Mouse (Mus musculus) ES-E14 (cell line): ENCODE results near the gene Dscam. TPM values are rescaled to one million over a fixed set of nuclear protein-coding genes. Genes with fewer than 3 reads are reported as not detected.

Source experiments
- DNase-seq: peaks from one replicate; pipeline ENCODE4 v3.0.0-alpha.2; 2013; ENCODE audit warnings: low read depth, low spot score
- H3K27ac ChIP-seq: 2 replicates; pipeline ENCODE4 v1.5.1; 2012; ENCODE audit warnings: low read depth, mild to moderate bottlenecking, low read length, moderate library complexity, mixed read lengths; ENCODE audit not compliant: poor library complexity, insufficient read depth, severe bottlenecking
- H3K36me3 ChIP-seq: 2 replicates; pipeline ENCODE4 v1.6.1; 2012; ENCODE audit warnings: mild to moderate bottlenecking, low read length, moderate library complexity, mixed read lengths; ENCODE audit not compliant: control insufficient read depth, poor library complexity, insufficient read depth, severe bottlenecking
- H3K4me1 ChIP-seq, 2 experiments: fragments of 150-350 bp in 1 of 2; sonication (generic) in 1 of 2; 2 replicates each; pipeline ENCODE4 v1.6.1; 2012; ENCODE audit warnings: low read length in 2 of 2, mild to moderate bottlenecking in 1 of 2, mixed read lengths in 1 of 2; ENCODE audit not compliant: control insufficient read depth in 2 of 2, insufficient read depth in 2 of 2, poor library complexity in 1 of 2
- H3K4me3 ChIP-seq, 2 experiments: fragments of 150-350 bp in 1 of 2; sonication (generic) in 1 of 2; 2 replicates each; pipeline ENCODE4 v1.5.1; 2012; ENCODE audit warnings: low read length in 2 of 2, low read depth in 1 of 2, mild to moderate bottlenecking in 1 of 2, mixed read lengths in 1 of 2; ENCODE audit not compliant: insufficient read depth in 1 of 2, poor library complexity in 1 of 2, severe bottlenecking in 1 of 2
- H3K9ac ChIP-seq: 2 replicates; pipeline ENCODE4 v1.6.1; 2012; ENCODE audit warnings: low read depth, mild to moderate bottlenecking, low read length, mixed read lengths; ENCODE audit not compliant: poor library complexity, insufficient read depth, severe bottlenecking
- H3K9me3 ChIP-seq: fragments of 150-350 bp; sonication (generic); 2 replicates; pipeline ENCODE4 v1.6.1; 2012; ENCODE audit warnings: low read depth, mild to moderate bottlenecking, low read length; ENCODE audit not compliant: control insufficient read depth, insufficient read depth
- CHD2 ChIP-seq: IDR thresholded peaks from 2 replicates; pipeline ENCODE4 v1.6.1; 2014; ENCODE audit warnings: mild to moderate bottlenecking, low read depth, low read length, inconsistent platforms
- HCFC1 ChIP-seq: IDR thresholded peaks from 2 replicates; pipeline ENCODE4 v1.6.1; 2012; ENCODE audit warnings: low read length, inconsistent platforms, borderline replicate concordance; ENCODE audit not compliant: insufficient read depth
- MAFK ChIP-seq: IDR thresholded peaks from 2 replicates; pipeline ENCODE4 v1.6.1; 2014; ENCODE audit warnings: mild to moderate bottlenecking, low read depth, low read length, inconsistent platforms; ENCODE audit not compliant: insufficient read depth
- ZC3H11A ChIP-seq: IDR thresholded peaks from 2 replicates; pipeline ENCODE4 v1.6.1; 2012; ENCODE audit warnings: low read depth, mild to moderate bottlenecking, inconsistent platforms, low read length, borderline replicate concordance
- ZNF384 ChIP-seq: IDR thresholded peaks from 2 replicates; pipeline ENCODE4 v1.6.1; 2012; ENCODE audit warnings: low read depth, low read length, inconsistent platforms
- in situ Hi-C, 2 experiments: fragments of 600-800 bp; cut with MboI; formaldehyde crosslinking; loops; one replicate each; pipeline ENCODE4 v1.15.1; 2025; ENCODE audit warnings: low sequenced_read_pairs in 2 of 2, inconsistent platforms in 1 of 2; ENCODE audit not compliant: unreplicated experiment in 2 of 2
- total RNA-seq: library from RNA; depleted of rRNA; stranded (reverse); fragments of 300-350 nt; gene quantifications from 2 replicates; pipeline ENCODE4 v1.2.3, GENCODE M21; 2012

Dscam gene
- total RNA-seq, 1 experiment: 0.04 TPM

DNA sequence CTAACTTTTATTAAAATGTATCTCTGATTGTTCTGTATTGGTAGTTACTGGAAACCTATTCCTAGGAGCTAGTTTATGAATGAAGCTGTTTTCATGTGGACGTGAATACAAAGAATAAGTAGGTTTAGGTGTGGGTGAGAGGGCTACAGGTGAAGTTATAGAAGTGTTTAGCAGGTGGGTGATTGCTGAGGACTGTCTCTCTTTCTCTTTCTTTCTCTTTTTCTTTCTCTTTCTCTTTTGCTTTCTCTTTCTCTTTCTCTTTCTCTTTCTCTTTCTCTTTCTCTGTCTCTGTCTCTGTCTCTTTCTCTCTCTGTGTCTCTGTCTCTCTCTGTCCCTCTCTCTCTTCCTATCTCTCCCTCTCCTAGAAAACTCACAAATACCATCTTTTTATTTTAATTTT, 20.1 kb upstream of the Dscam start:
- in situ Hi-C loops: no loop called here
- no peak overlapping the region for H3K9ac ChIP-seq
- no peaks in the 10 kb centered on the region for H3K4me1 ChIP-seq
- H3K4me3 ChIP-seq: no peak overlapping the region
- H3K36me3 ChIP-seq: no peaks in the 10 kb centered on the region
- H3K9me3 ChIP-seq: no peaks in the 10 kb centered on the region
- no peak overlapping the region for H3K27ac ChIP-seq
- DNase-seq: no peak
- TF ChIP-seq HCFC1 (no peak), CHD2 (no peak), ZC3H11A (no peak), ZNF384 (no peak), MAFK (no peak)

DNA sequence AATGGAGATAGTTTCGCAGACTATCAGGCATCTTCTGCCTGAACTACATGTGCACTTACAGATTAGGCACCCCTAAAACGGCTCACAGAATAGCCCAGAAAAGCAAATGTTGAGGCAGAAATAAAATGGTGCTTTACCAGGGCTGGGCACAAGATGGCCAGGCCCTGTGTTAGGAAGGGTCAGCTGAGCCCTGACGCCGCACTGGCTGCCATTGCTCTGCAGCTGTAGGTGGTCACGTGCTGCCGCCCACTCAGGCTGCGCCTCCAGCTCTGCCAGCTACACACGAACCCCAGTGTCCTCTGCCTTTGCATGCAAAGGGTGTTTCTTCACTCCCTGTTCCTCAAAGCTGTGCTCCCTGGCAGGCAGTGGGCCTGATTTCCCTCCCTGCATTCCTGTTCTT, 948 bp upstream of the Dscam start:
- no peak overlapping the region for H3K27ac ChIP-seq
- no peaks in the 10 kb centered on the region; a peak in 1 of 4 replicates for H3K4me1 ChIP-seq
- TF ChIP-seq CHD2 (no peak), ZC3H11A (no peak), MAFK (no peak), HCFC1 (no peak), ZNF384 (no peak)
- no peak overlapping the region for H3K4me3 ChIP-seq
- no peak for DNase-seq
- H3K36me3 ChIP-seq: no peaks in the 10 kb centered on the region
- H3K9me3 ChIP-seq: no peaks in the 10 kb centered on the region
- H3K9ac ChIP-seq: no peak overlapping the region
- in situ Hi-C loops: no loop called here

GRCm38 (mm10) chr16:97169901-97170512, 545 bp downstream of the Dscam start:
- Histone ChIP-seq H3K9me3 (no peaks in the 10 kb centered on the region), H3K27ac (no peak overlapping the region), H3K36me3 (no peaks in the 10 kb centered on the region), H3K9ac (peak overlapping the region; percentile 54), H3K4me3 (peak overlapping the region; percentile 61 to 71), H3K4me1 (peaks cover 0 to 8% of the 10 kb centered on the region in 2 experiments; a peak in 1 of 4 replicates)
- in situ Hi-C loops: no loop called here
- TF ChIP-seq MAFK (no peak), ZC3H11A (no peak), ZNF384 (no peak), CHD2 (no peak), HCFC1 (no peak)
- peak; percentile 8 for DNase-seq

- H3K4me1 ChIP-seq: peaks cover 0 to 10% of the 10 kb centered on the region in 2 experiments; a peak in 1 of 4 replicates
- H3K4me3 ChIP-seq: no peak overlapping the region
- no peak for DNase-seq
- no peaks in the 10 kb centered on the region for H3K36me3 ChIP-seq
- TF ChIP-seq ZNF384 (no peak), CHD2 (no peak), MAFK (no peak), HCFC1 (no peak), ZC3H11A (no peak)
- in situ Hi-C loops: no loop called here
- H3K9ac ChIP-seq: no peak overlapping the region
- H3K9me3 ChIP-seq: no peaks in the 10 kb centered on the region
- H3K27ac ChIP-seq: no peak overlapping the region
These were observed 1.9 kb downstream of the Dscam start for GRCm38 (mm10) chr16:97168614-97169013.

- Histone ChIP-seq H3K4me3 (no peak overlapping the region), H3K4me1 (peaks cover 0 to 10% of the 10 kb centered on the region in 2 experiments; a peak in 1 of 4 replicates), H3K36me3 (no peaks in the 10 kb centered on the region), H3K9me3 (no peaks in the 10 kb centered on the region), H3K9ac (no peak overlapping the region), H3K27ac (no peak overlapping the region)
- in situ Hi-C loops: no loop called here
- DNase-seq: no peak
- no peak for TF ChIP-seq ZC3H11A
- no peak for TF ChIP-seq CHD2
- no peak for TF ChIP-seq MAFK
- no peak for TF ChIP-seq ZNF384
- TF ChIP-seq HCFC1: no peak
These were observed 2.5 kb downstream of the Dscam start for GRCm38 (mm10) chr16:97168030-97168429.
